Mouse (Mus musculus) myocyte (in vitro differentiated cells): ENCODE results near the gene Slc39a11. TPM values are rescaled to one million over a fixed set of nuclear protein-coding genes. Genes with fewer than 3 reads are reported as not detected.

ENCODE experiments used
- H3K27me3 ChIP-seq: one replicate; pipeline ENCODE4 v1.6.1; 2011; ENCODE audit not compliant: control insufficient read depth, insufficient read depth, insufficient read length
- H3K36me3 ChIP-seq: one replicate; pipeline ENCODE4 v1.6.1; 2011; ENCODE audit not compliant: control insufficient read depth, insufficient read depth
- H3K4me2 ChIP-seq: one replicate; pipeline ENCODE4 v1.6.1; 2011; ENCODE audit warnings: low read depth, control low read depth
- H3K4me3 ChIP-seq: one replicate; pipeline ENCODE4 v1.5.1; 2011; ENCODE audit warnings: mild to moderate bottlenecking, control low read depth, moderate library complexity
- H3K79me2 ChIP-seq: one replicate; pipeline ENCODE4 v1.6.1; 2011; ENCODE audit not compliant: control insufficient read depth, insufficient read depth
- H3ac ChIP-seq: one replicate; pipeline ENCODE4 v1.6.1; 2011; ENCODE audit not compliant: control insufficient read depth, insufficient read length
- CEBPB ChIP-seq: IDR thresholded peaks from 2 replicates; pipeline ENCODE4 v1.6.1; 2011; ENCODE audit warnings: mild to moderate bottlenecking, moderate library complexity; ENCODE audit not compliant: poor library complexity, insufficient read depth, severe bottlenecking
- E2F4 ChIP-seq: IDR thresholded peaks from one replicate; pipeline ENCODE4 v1.6.1; 2011; ENCODE audit warnings: mild to moderate bottlenecking, control low read depth, moderate library complexity; ENCODE audit not compliant: insufficient read depth
- MAX ChIP-seq: IDR thresholded peaks from one replicate; pipeline ENCODE4 v1.6.1; 2011; ENCODE audit warnings: low read depth, mild to moderate bottlenecking, control low read depth
- MYOD1 ChIP-seq, 3 experiments: IDR thresholded peaks; one replicate each; pipeline ENCODE4 v1.6.1; 2011; ENCODE audit warnings: control low read depth in 2 of 3, low read depth in 2 of 3, mild to moderate bottlenecking in 2 of 3, moderate library complexity in 1 of 3; ENCODE audit not compliant: insufficient read length in 2 of 3, control insufficient read depth in 1 of 3
- MYOG ChIP-seq, 3 experiments: IDR thresholded peaks; one replicate each; pipeline ENCODE4 v1.6.1; 2011; ENCODE audit warnings: control low read depth in 2 of 3, low read depth in 2 of 3, mild to moderate bottlenecking in 2 of 3; ENCODE audit not compliant: insufficient read length in 2 of 3, control insufficient read depth in 1 of 3, insufficient read depth in 1 of 3
- POLR2A ChIP-seq: IDR thresholded peaks from one replicate; pipeline ENCODE4 v1.6.1; 2011; ENCODE audit warnings: low read depth, mild to moderate bottlenecking, control low read depth, moderate library complexity; ENCODE audit not compliant: insufficient read length
- POLR2AphosphoS2 ChIP-seq: IDR thresholded peaks from one replicate; pipeline ENCODE4 v1.6.1; 2011; ENCODE audit warnings: low read depth, control low read depth; ENCODE audit not compliant: insufficient read length
- REST ChIP-seq: IDR thresholded peaks from one replicate; pipeline ENCODE4 v1.6.1; 2011; ENCODE audit warnings: mild to moderate bottlenecking, control low read depth, moderate library complexity; ENCODE audit not compliant: insufficient read depth, insufficient read length
- SRF ChIP-seq: IDR thresholded peaks from one replicate; pipeline ENCODE4 v1.6.1; 2011; ENCODE audit warnings: low read depth; ENCODE audit not compliant: control insufficient read depth, insufficient read length
- TCF12 ChIP-seq: IDR thresholded peaks from one replicate; pipeline ENCODE4 v1.6.1; 2011; ENCODE audit warnings: mild to moderate bottlenecking, control low read depth; ENCODE audit not compliant: poor library complexity, insufficient read depth, severe bottlenecking
- TCF3 ChIP-seq: IDR thresholded peaks from one replicate; pipeline ENCODE4 v1.6.1; 2011; ENCODE audit warnings: low read depth, control low read depth; ENCODE audit not compliant: insufficient read length
- USF1 ChIP-seq: IDR thresholded peaks from one replicate; pipeline ENCODE4 v1.6.1; 2011; ENCODE audit warnings: low read depth, mild to moderate bottlenecking, control low read depth, moderate library complexity
- polyA plus RNA-seq: library from polyadenylated mRNA; unstranded; fragments of >200 nt; fragmentation: generic; extraction: Trizol; gene quantifications from one replicate; pipeline ENCODE4 v1.2.1, GENCODE M21; 2012; ENCODE audit warnings: missing spikeins

Slc39a11 gene
- polyA plus RNA-seq, 1 experiment, result 15.7 TPM

GRCm38 (mm10) chr11:113520851-113521461 is 128.9 kb downstream of the Slc39a11 start:
- TF ChIP-seq MYOD1 (IDR thresholded peaks at IDR 0.05; ENCODE audit: control insufficient read depth in 1 of 3, insufficient read length in 2 of 3, low read depth in 2 of 3) (no peak), MYOG (IDR thresholded peaks at IDR 0.05; ENCODE audit: control insufficient read depth in 1 of 3, insufficient read depth in 1 of 3, insufficient read length in 2 of 3, low read depth in 2 of 3) (no peak), USF1 (no peak), TCF12 (no peak), REST (no peak), E2F4 (no peak), POLR2A (no peak), SRF (no peak), MAX (no peak), POLR2AphosphoS2 (no peak), CEBPB (no peak), TCF3 (no peak)
- no peaks in the 10 kb centered on the region for H3K79me2 ChIP-seq
- H3K36me3 ChIP-seq, result no peaks in the 10 kb centered on the region
- no peak overlapping the region for H3K4me3 ChIP-seq
- H3K27me3 ChIP-seq, result no peaks in the 10 kb centered on the region
- no peak overlapping the region for H3ac ChIP-seq
- no peak overlapping the region for H3K4me2 ChIP-seq

GRCm38 (mm10) chr11:113520373-113520772 is 129.5 kb downstream of the Slc39a11 start:
- TF ChIP-seq MYOD1 (IDR thresholded peaks at IDR 0.05; ENCODE audit: control insufficient read depth in 1 of 3, insufficient read length in 2 of 3, low read depth in 2 of 3) (no peak), TCF3 (no peak), REST (no peak), CEBPB (no peak), MYOG (IDR thresholded peaks at IDR 0.05; ENCODE audit: control insufficient read depth in 1 of 3, insufficient read depth in 1 of 3, insufficient read length in 2 of 3, low read depth in 2 of 3) (no peak)

GRCm38 (mm10) chr11:113519973-113520372 is 129.9 kb downstream of the Slc39a11 start:
- no peak overlapping the region for H3K4me3 ChIP-seq

More at GRCm38 (mm10) chr11:113520373-113520772, 129.5 kb downstream of the Slc39a11 start:
- Histone ChIP-seq H3ac (no peak overlapping the region), H3K4me3 (no peak overlapping the region), H3K27me3 (no peaks in the 10 kb centered on the region), H3K36me3 (no peaks in the 10 kb centered on the region), H3K79me2 (no peaks in the 10 kb centered on the region), H3K4me2 (no peak overlapping the region)

GRCm38 (mm10) chr11:113518176-113518575 is 131.7 kb downstream of the Slc39a11 start:
- TF ChIP-seq TCF12 (no peak), TCF3 (no peak), SRF (no peak), POLR2A (no peak), USF1 (no peak), MAX (no peak), MYOD1 (IDR thresholded peaks at IDR 0.05; ENCODE audit: control insufficient read depth in 1 of 3, insufficient read length in 2 of 3, low read depth in 2 of 3) (no peak)
- no peak overlapping the region for H3ac ChIP-seq
- H3K79me2 ChIP-seq, result no peaks in the 10 kb centered on the region

More at GRCm38 (mm10) chr11:113519973-113520372, 129.9 kb downstream of the Slc39a11 start:
- H3K36me3 ChIP-seq, result no peaks in the 10 kb centered on the region
- no peak overlapping the region for H3K4me2 ChIP-seq
- H3K27me3 ChIP-seq, result no peaks in the 10 kb centered on the region
- H3K79me2 ChIP-seq, result no peaks in the 10 kb centered on the region
- no peak for TF ChIP-seq MYOD1 (IDR thresholded peaks at IDR 0.05; ENCODE audit: control insufficient read depth in 1 of 3, insufficient read length in 2 of 3, low read depth in 2 of 3)
- TF ChIP-seq REST, result no peak
- TF ChIP-seq POLR2AphosphoS2, result no peak
- no peak for TF ChIP-seq E2F4
- no peak for TF ChIP-seq USF1
- no peak for TF ChIP-seq CEBPB
- H3ac ChIP-seq, result no peak overlapping the region

GRCm38 (mm10) chr11:113516156-113516555 is 133.7 kb downstream of the Slc39a11 start:
- H3K4me3 ChIP-seq, result no peak overlapping the region
- H3K27me3 ChIP-seq, result no peaks in the 10 kb centered on the region
- TF ChIP-seq E2F4 (no peak), CEBPB (no peak), MYOG (IDR thresholded peaks at IDR 0.05; ENCODE audit: control insufficient read depth in 1 of 3, insufficient read depth in 1 of 3, insufficient read length in 2 of 3, low read depth in 2 of 3) (peak in 2 of 3 experiments; percentile 1 to 30), MAX (no peak), REST (no peak), TCF3 (no peak), POLR2AphosphoS2 (no peak), TCF12 (no peak), USF1 (no peak), POLR2A (no peak), SRF (no peak), MYOD1 (IDR thresholded peaks at IDR 0.05; ENCODE audit: control insufficient read depth in 1 of 3, insufficient read length in 2 of 3, low read depth in 2 of 3) (peak in 1 of 3 experiments; percentile 68)
- no peak overlapping the region for H3K4me2 ChIP-seq
- no peak overlapping the region for H3ac ChIP-seq
- H3K79me2 ChIP-seq, result no peaks in the 10 kb centered on the region
- no peaks in the 10 kb centered on the region for H3K36me3 ChIP-seq

More at GRCm38 (mm10) chr11:113518176-113518575, 131.7 kb downstream of the Slc39a11 start:
- Histone ChIP-seq H3K4me3 (no peak overlapping the region), H3K36me3 (no peaks in the 10 kb centered on the region), H3K27me3 (no peaks in the 10 kb centered on the region), H3K4me2 (no peak overlapping the region)
